ENCODE assay signal across 27 mouse cellular contexts in genomic region chr2:172500752-172501316, GRCm38 (mm10). TPM values are rescaled to one million over a fixed set of nuclear protein-coding genes. Genes with fewer than 3 reads are reported as not detected.
A peak's percentile ranks its signal among the peaks of the same experiment; 100 is the strongest.
DNase-seq lines count a peak whose midpoint lies in the region; ATAC-seq and TF ChIP-seq lines count a peak whose summit lies in the region.
"Had no signal": no experiment of that assay in that cellular context is flagged by ENCODE, and none has a peak within 500 bp of the region (broad histone marks: within the 10 kb centered on the region; RNA-seq: fewer than 3 reads in every experiment).

No protein-coding gene starts in this region.

- 0 out of 2 replicates have a peak overlapping the region, but pooled peaks have one; percentile 26 for H3K9ac ChIP-seq in ES-Bruce4 (ENCODE audit: low read depth, poor library complexity, severe bottlenecking)
- no peak overlapping the region for H3K9ac ChIP-seq in liver, embryonic 12.5 days
- H3K9ac ChIP-seq in neural tube, embryonic 15.5 days (replicated peaks) = no peak overlapping the region
- H3K9ac ChIP-seq: embryonic facial prominence, embryonic 12.5 days; forebrain, embryonic 12.5 days; heart, embryonic 13.5 days; limb, embryonic 15.5 days; midbrain, embryonic 12.5 days; stomach, embryonic 15.5 days had no signal

- TF ChIP-seq EP300 in ES-Bruce4 (IDR thresholded peaks at IDR 0.05; ENCODE audit: insufficient read depth, low read depth, low read length) = no peak

- peak overlapping the region; percentile 30 for H3K4me2 ChIP-seq in liver, embryonic 12.5 days
- H3K4me2 ChIP-seq in neural tube, embryonic 15.5 days = no peak overlapping the region
- H3K4me2 ChIP-seq: embryonic facial prominence, embryonic 12.5 days; forebrain, embryonic 12.5 days; heart, embryonic 13.5 days; limb, embryonic 15.5 days; midbrain, embryonic 12.5 days; stomach, embryonic 15.5 days had no signal

- no peak for TF ChIP-seq CTCF in ES-Bruce4 (IDR thresholded peaks at IDR 0.05; ENCODE audit: low read depth, low read length)

- ATAC-seq in liver, embryonic 12.5 days = peak; percentile 81
- peak; percentile 75 for ATAC-seq in megakaryocyte progenitor cell, adult 5-6 weeks (replicated peaks; ENCODE audit: poor library complexity)
- no peak for ATAC-seq in neural tube, embryonic 15.5 days (ENCODE audit: low FRiP score)
- ATAC-seq: activated CD4-positive, CD25-positive, alpha-beta regulatory T cell, adult 4 months; hindbrain, postnatal 0 days had no signal

- H3K4me3 ChIP-seq in ES-Bruce4 (ENCODE audit: low read depth, low read length) = no peak overlapping the region
- H3K4me3 ChIP-seq in liver, embryonic 12.5 days = no peak overlapping the region
- no peak overlapping the region for H3K4me3 ChIP-seq in neural tube, embryonic 15.5 days (replicated peaks)
- H3K4me3 ChIP-seq: embryonic facial prominence, embryonic 12.5 days; forebrain, embryonic 12.5 days; heart, embryonic 13.5 days; limb, embryonic 15.5 days; midbrain, embryonic 12.5 days; stomach, embryonic 15.5 days had no signal

- peaks cover 15% of the 10 kb centered on the region for H3K4me1 ChIP-seq in ES-Bruce4 (ENCODE audit: control insufficient read depth, insufficient read depth, low read length)
- peaks cover 9% of the 10 kb centered on the region for H3K4me1 ChIP-seq in liver, embryonic 12.5 days
- H3K4me1 ChIP-seq in neural tube, embryonic 15.5 days = no peaks in the 10 kb centered on the region
- H3K4me1 ChIP-seq: forebrain, embryonic 12.5 days; midbrain, embryonic 12.5 days; stomach, embryonic 15.5 days had no signal

- peak; percentile 5 for DNase-seq in c-Kit-positive CD71-positive TER-119-negative erythroid progenitor cells, embryonic 14.5 days (ENCODE audit: low read depth)
- DNase-seq in layer of hippocampus, adult 9-11 months = no peak
- no peak for DNase-seq in layer of hippocampus, adult 18-20 months (ENCODE audit: low spot score in 2 of 2)
- DNase-seq: cerebellum, adult 9-11 months; gastrocnemius, postnatal 25 days had no signal

- no peaks in the 10 kb centered on the region for H3K36me3 ChIP-seq in ES-Bruce4 (ENCODE audit: control insufficient read depth, insufficient read depth, low read length, poor library complexity, severe bottlenecking)
- H3K36me3 ChIP-seq in liver, embryonic 12.5 days = no peaks in the 10 kb centered on the region
- no peaks in the 10 kb centered on the region for H3K36me3 ChIP-seq in neural tube, embryonic 15.5 days
- H3K36me3 ChIP-seq: embryonic facial prominence, embryonic 12.5 days; forebrain, embryonic 12.5 days; heart, embryonic 13.5 days; limb, embryonic 15.5 days; midbrain, embryonic 12.5 days; stomach, embryonic 15.5 days had no signal

- H3K9me3 ChIP-seq in ES-Bruce4 (replicated peaks; ENCODE audit: control insufficient read depth, insufficient read depth, low read length, poor library complexity, severe bottlenecking) = no peaks in the 10 kb centered on the region
- H3K9me3 ChIP-seq in liver, embryonic 12.5 days (replicated peaks) = no peaks in the 10 kb centered on the region
- no peaks in the 10 kb centered on the region for H3K9me3 ChIP-seq in neural tube, embryonic 15.5 days (replicated peaks)
- H3K9me3 ChIP-seq: embryonic facial prominence, embryonic 12.5 days; forebrain, embryonic 12.5 days; heart, embryonic 13.5 days; limb, embryonic 15.5 days; midbrain, embryonic 12.5 days; stomach, embryonic 15.5 days had no signal

- TF ChIP-seq POLR2A in ES-Bruce4 (IDR thresholded peaks at IDR 0.05; ENCODE audit: insufficient read depth, low read length) = no peak

- peak overlapping the region; percentile 42; the same call in 1 of the 2 replicates for H3K27ac ChIP-seq in ES-Bruce4 (ENCODE audit: insufficient read depth, low read length)
- no peak overlapping the region for H3K27ac ChIP-seq in liver, embryonic 12.5 days
- no peak overlapping the region for H3K27ac ChIP-seq in neural tube, embryonic 15.5 days (replicated peaks)
- H3K27ac ChIP-seq: embryonic facial prominence, embryonic 12.5 days; forebrain, embryonic 12.5 days; heart, embryonic 13.5 days; hindbrain, postnatal 0 days; limb, embryonic 15.5 days; midbrain, embryonic 12.5 days; stomach, embryonic 15.5 days had no signal

- WGBS in liver, embryonic 12.5 days (ENCODE audit: insufficient replicate concordance) = 22% methylated on average over 7 of the region's 7 CpGs
- WGBS in neural tube, embryonic 15.5 days = 65% methylated on average over 7 of the region's 7 CpGs

- no peaks in the 10 kb centered on the region for H3K27me3 ChIP-seq in ES-Bruce4 (ENCODE audit: control insufficient read depth, insufficient read depth, low read length, poor library complexity, severe bottlenecking)
- 0 out of 2 replicates have a peak, but pooled peaks cover 7% of the 10 kb centered on the region for H3K27me3 ChIP-seq in liver, embryonic 12.5 days (replicated peaks)
- no peaks in the 10 kb centered on the region for H3K27me3 ChIP-seq in neural tube, embryonic 15.5 days (replicated peaks)
- H3K27me3 ChIP-seq: embryonic facial prominence, embryonic 12.5 days; forebrain, embryonic 12.5 days; limb, embryonic 15.5 days; midbrain, embryonic 12.5 days; stomach, embryonic 15.5 days had no signal

RNA-seq across cellular contexts. Expression of gene Fam209, which starts 28.5 kb away (rescaled TPM):
- polyA plus RNA-seq in ES-Bruce4 (2011; ENCODE audit: insufficient read depth, insufficient read length, low read depth, missing spikeins) = 0.88 and 0.97 TPM in 2 replicates
- 0.20 TPM in 1 of 2 replicates, not detected in the other for polyA plus RNA-seq in liver, embryonic 12.5 days (2016; fragmentation: Nextera tagmentation; extraction: Ambion mirVana)
- total RNA-seq in megakaryocyte progenitor cell, adult 5-6 weeks (2015) = 0.22 and 0.37 TPM in 2 replicates
- 1.1 and 2.0 TPM in 2 replicates for total RNA-seq in megakaryocyte progenitor cell, adult 5-6 weeks (2017)
- under 1 TPM in 1 of 2 experiments, not detected in 1; 0.50 TPM for total RNA-seq in layer of hippocampus, adult 18-20 months (2021)
- polyA plus RNA-seq in neural tube, embryonic 15.5 days (2015; fragmentation: Nextera tagmentation; extraction: Ambion mirVana) = not detected in 2 replicates
- total RNA-seq: adrenal gland, postnatal 14 days; heart, adult 18-20 months; heart, postnatal 14 days; hindbrain, postnatal 0 days; layer of hippocampus, postnatal 10 days; left cerebral cortex, adult 8-10 months had no signal
- polyA plus RNA-seq: hindbrain, embryonic 11.5 days; kidney, embryonic 14.5 days; neural tube, embryonic 11.5 days had no signal

RNA-seq across cellular contexts. Expression of gene Gcnt7, which starts 42.4 kb away (rescaled TPM):
- polyA plus RNA-seq in ES-Bruce4 (2011; ENCODE audit: insufficient read depth, insufficient read length, low read depth, missing spikeins) = not detected in 2 replicates
- polyA plus RNA-seq in liver, embryonic 12.5 days (2016; fragmentation: Nextera tagmentation; extraction: Ambion mirVana) = 0.98 and 1.1 TPM in 2 replicates
- not detected in 2 replicates for total RNA-seq in megakaryocyte progenitor cell, adult 5-6 weeks (2015)
- 0.07 TPM in 1 of 2 replicates, not detected in the other for total RNA-seq in megakaryocyte progenitor cell, adult 5-6 weeks (2017)
- not detected for total RNA-seq in layer of hippocampus, adult 18-20 months (2021)
- polyA plus RNA-seq in neural tube, embryonic 15.5 days (2015; fragmentation: Nextera tagmentation; extraction: Ambion mirVana) = 1.1 and 1.4 TPM in 2 replicates
- total RNA-seq: adrenal gland, postnatal 14 days; gastrocnemius, postnatal 25 days; heart, adult 18-20 months; heart, postnatal 14 days; hindbrain, postnatal 0 days; layer of hippocampus, postnatal 10 days; left cerebral cortex, adult 8-10 months; left cerebral cortex, postnatal 4 days had no signal
- polyA plus RNA-seq: thymus, adult 2 months had no signal

RNA-seq across cellular contexts. Expression of gene Tfap2c, which starts 48.6 kb away (rescaled TPM):
- polyA plus RNA-seq in ES-Bruce4 (2011; ENCODE audit: insufficient read depth, insufficient read length, low read depth, missing spikeins) = 107 TPM in 2 replicates
- not detected in 2 replicates for polyA plus RNA-seq in liver, embryonic 12.5 days (2016; fragmentation: Nextera tagmentation; extraction: Ambion mirVana)
- total RNA-seq in megakaryocyte progenitor cell, adult 5-6 weeks (2015) = not detected in 2 replicates
- total RNA-seq in megakaryocyte progenitor cell, adult 5-6 weeks (2017) = not detected in 2 replicates
- total RNA-seq in layer of hippocampus, adult 18-20 months (2021) = not detected
- polyA plus RNA-seq in neural tube, embryonic 15.5 days (2015; fragmentation: Nextera tagmentation; extraction: Ambion mirVana) = 0.26 and 0.64 TPM in 2 replicates
- total RNA-seq: adrenal gland, postnatal 14 days; gastrocnemius, postnatal 25 days; heart, adult 18-20 months; heart, postnatal 14 days had no signal
- polyA plus RNA-seq: activated CD4-positive, CD25-positive, alpha-beta regulatory T cell, adult 4 months had no signal

Comparison
In these comparisons a context has a peak if more than half of its experiments do, and no peak if none do; other contexts are left out.
1. RNA of gene Tfap2c, which starts 48.6 kb away (polyA plus RNA-seq): 107 TPM in ES-Bruce4; 0.26 to 0.64 TPM in neural tube, embryonic 15.5 days and not detected in liver, embryonic 12.5 days; every median in the first group is over 10 times any median in the second.